Mouse (Mus musculus) ES-E14 (cell line): ENCODE data around the gene Havcr2.

ENCODE experiments used
- HCFC1 ChIP-seq: IDR thresholded peaks from 2 replicates; pipeline ENCODE4 v1.6.1; 2012; ENCODE audit warnings: low read length, inconsistent platforms, borderline replicate concordance; ENCODE audit not compliant: insufficient read depth
- MAFK ChIP-seq: IDR thresholded peaks from 2 replicates; pipeline ENCODE4 v1.6.1; 2014; ENCODE audit warnings: mild to moderate bottlenecking, low read depth, low read length, inconsistent platforms; ENCODE audit not compliant: insufficient read depth
- ZC3H11A ChIP-seq: IDR thresholded peaks from 2 replicates; pipeline ENCODE4 v1.6.1; 2012; ENCODE audit warnings: low read depth, mild to moderate bottlenecking, inconsistent platforms, low read length, borderline replicate concordance
- ZNF384 ChIP-seq: IDR thresholded peaks from 2 replicates; pipeline ENCODE4 v1.6.1; 2012; ENCODE audit warnings: low read depth, low read length, inconsistent platforms

DNA sequence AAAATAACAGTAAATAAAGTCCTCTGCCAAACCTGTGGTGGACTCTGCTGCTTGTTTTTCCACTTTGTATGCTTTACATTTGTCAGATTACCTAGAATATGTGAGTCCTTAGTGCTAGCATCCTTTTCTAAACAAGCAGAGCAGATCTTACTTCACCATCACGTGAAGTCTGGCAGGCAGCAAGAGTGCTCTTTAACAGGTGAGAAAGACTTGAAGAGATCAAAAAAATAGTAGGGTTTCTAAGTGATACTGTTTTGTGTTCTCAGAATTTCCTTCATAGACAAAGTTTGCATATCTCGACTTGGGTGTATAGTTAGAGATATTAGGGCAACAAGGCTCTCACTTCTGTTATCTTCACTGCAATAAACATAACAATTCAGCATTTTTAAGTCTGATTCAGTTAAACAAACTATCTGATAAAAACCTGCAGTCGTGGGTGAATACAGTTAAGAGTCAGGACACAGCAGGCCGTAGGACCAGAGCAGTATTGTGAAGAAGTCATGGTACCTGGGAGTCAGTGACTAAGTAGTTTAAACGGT, 15.7 kb upstream of the Havcr2 start:
- TF ChIP-seq HCFC1 (no peak), MAFK (no peak), ZNF384 (no peak), ZC3H11A (no peak)
